20 mouse cellular contexts compared by ENCODE assay signal in the genomic region with DNA sequence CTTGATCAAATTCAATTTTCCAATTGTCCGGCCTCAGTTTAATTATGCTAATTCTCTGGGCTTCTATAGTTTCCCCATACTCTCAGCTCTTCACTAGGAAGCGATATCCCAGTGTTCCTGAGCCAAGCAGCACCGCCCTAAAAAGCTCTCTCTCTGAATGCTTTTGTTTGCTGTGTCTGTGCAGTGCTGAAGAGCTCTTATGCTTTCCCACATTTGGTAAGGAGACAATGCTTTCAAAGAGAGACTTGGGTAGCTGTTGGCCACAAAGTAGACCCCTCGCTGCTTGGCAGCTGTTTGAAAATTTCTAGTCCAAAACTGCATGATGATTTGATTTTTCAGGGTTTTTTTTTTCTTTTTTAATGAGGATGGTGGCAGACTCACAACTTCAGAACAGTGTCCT.
DNase-seq lines count a peak whose midpoint lies in the region; ATAC-seq and TF ChIP-seq lines count a peak whose summit lies in the region.
"Had no signal": no experiment of that assay in that cellular context is flagged by ENCODE, and none has a peak within 500 bp of the region (broad histone marks: within the 10 kb centered on the region; RNA-seq: fewer than 3 reads in every experiment).

No protein-coding gene starts in this region.

- WGBS in midbrain, embryonic 13.5 days: 41% methylated on average over 4 of the region's 4 CpGs
- WGBS in midbrain, embryonic 11.5 days: 59% methylated on average over 4 of the region's 4 CpGs
- 38% methylated on average over 4 of the region's 4 CpGs for WGBS in hindbrain, postnatal 0 days

- H3K27me3 ChIP-seq in midbrain, embryonic 13.5 days: no peaks in the 10 kb centered on the region
- H3K27me3 ChIP-seq in midbrain, embryonic 11.5 days (ENCODE audit: control insufficient read depth, insufficient read depth, low read length): no peaks in the 10 kb centered on the region
- no peaks in the 10 kb centered on the region for H3K27me3 ChIP-seq in hindbrain, postnatal 0 days (ENCODE audit: insufficient read depth, low read length)
- H3K27me3 ChIP-seq: embryonic facial prominence, embryonic 15.5 days; limb, embryonic 13.5 days; liver, embryonic 15.5 days; stomach, embryonic 15.5 days had no signal

- H3K4me1 ChIP-seq in midbrain, embryonic 13.5 days (replicated peaks): peaks cover 11% of the 10 kb centered on the region
- H3K4me1 ChIP-seq in midbrain, embryonic 11.5 days (ENCODE audit: control insufficient read depth, insufficient read depth, low read length): peaks cover 2% of the 10 kb centered on the region; the same call in 1 of the 2 replicates
- peaks cover 2% of the 10 kb centered on the region; the same call in 1 of the 2 replicates for H3K4me1 ChIP-seq in hindbrain, postnatal 0 days (ENCODE audit: insufficient read depth, low read length)
- H3K4me1 ChIP-seq: embryonic facial prominence, embryonic 15.5 days; limb, embryonic 13.5 days; liver, embryonic 15.5 days; stomach, embryonic 15.5 days had no signal

- H3K36me3 ChIP-seq in midbrain, embryonic 13.5 days: no peaks in the 10 kb centered on the region
- H3K36me3 ChIP-seq in midbrain, embryonic 11.5 days (ENCODE audit: control insufficient read depth, insufficient read depth, low read length): no peaks in the 10 kb centered on the region
- H3K36me3 ChIP-seq in hindbrain, postnatal 0 days (ENCODE audit: insufficient read depth, low read length): no peaks in the 10 kb centered on the region
- H3K36me3 ChIP-seq: embryonic facial prominence, embryonic 15.5 days; limb, embryonic 13.5 days; liver, embryonic 15.5 days; stomach, embryonic 15.5 days had no signal

- H3K9ac ChIP-seq in midbrain, embryonic 13.5 days (replicated peaks): no peak overlapping the region
- no peak overlapping the region for H3K9ac ChIP-seq in midbrain, embryonic 11.5 days (ENCODE audit: low read length)
- no peak overlapping the region for H3K9ac ChIP-seq in hindbrain, postnatal 0 days (replicated peaks; ENCODE audit: low read length)
- H3K9ac ChIP-seq: embryonic facial prominence, embryonic 15.5 days; limb, embryonic 13.5 days; liver, embryonic 15.5 days; stomach, embryonic 15.5 days had no signal

- H3K4me2 ChIP-seq in midbrain, embryonic 13.5 days (replicated peaks): no peak overlapping the region
- no peak overlapping the region for H3K4me2 ChIP-seq in midbrain, embryonic 11.5 days
- no peak overlapping the region for H3K4me2 ChIP-seq in hindbrain, postnatal 0 days (ENCODE audit: low read depth, low read length)
- H3K4me2 ChIP-seq: embryonic facial prominence, embryonic 15.5 days; heart, embryonic 11.5 days; limb, embryonic 13.5 days; liver, embryonic 15.5 days; stomach, embryonic 15.5 days had no signal

- H3K4me3 ChIP-seq in midbrain, embryonic 13.5 days (replicated peaks): no peak overlapping the region
- H3K4me3 ChIP-seq in midbrain, embryonic 11.5 days (ENCODE audit: low read depth, low read length): no peak overlapping the region
- H3K4me3 ChIP-seq in hindbrain, postnatal 0 days (ENCODE audit: low read length): no peak overlapping the region
- H3K4me3 ChIP-seq: embryonic facial prominence, embryonic 15.5 days; limb, embryonic 13.5 days; liver, embryonic 15.5 days; stomach, embryonic 15.5 days had no signal

- peak; percentile 73 to 74 for DNase-seq in cerebellum, postnatal 14 days
- DNase-seq in cerebellum, adult 11 months: no peak
- DNase-seq in midbrain, embryonic 11.5 days (ENCODE audit: low spot score, missing footprints): no peak
- DNase-seq in hindbrain, postnatal 0 days (ENCODE audit: low spot score): peak; percentile 43
- DNase-seq in right cerebral cortex, adult 2 months (ENCODE audit: low spot score in 2 of 2): no peak
- DNase-seq in B cell, adult 2 months: no peak
- DNase-seq: cerebellum, adult 18-20 months; gastrocnemius, postnatal 36 days; kidney, adult 2 months; kidney, postnatal 36 days; lung, postnatal 14 days; spleen, adult 18-20 months had no signal

- H3K9me3 ChIP-seq in midbrain, embryonic 13.5 days: no peaks in the 10 kb centered on the region
- H3K9me3 ChIP-seq in midbrain, embryonic 11.5 days (ENCODE audit: control insufficient read depth, low read length): no peaks in the 10 kb centered on the region
- no peaks in the 10 kb centered on the region for H3K9me3 ChIP-seq in hindbrain, postnatal 0 days (ENCODE audit: low read length)
- H3K9me3 ChIP-seq: embryonic facial prominence, embryonic 15.5 days; limb, embryonic 13.5 days; liver, embryonic 15.5 days; stomach, embryonic 15.5 days had no signal

- peak; percentile 72 for ATAC-seq in midbrain, embryonic 13.5 days
- ATAC-seq in midbrain, embryonic 11.5 days (ENCODE audit: low FRiP score): no peak
- no peak for ATAC-seq in hindbrain, postnatal 0 days
- ATAC-seq in inflammation-experienced regulatory T-cells, adult 6 months: no peak
- ATAC-seq: activated CD4-positive, CD25-positive, alpha-beta regulatory T cell, adult 4 months had no signal

- peak overlapping the region; percentile 79 for H3K27ac ChIP-seq in midbrain, embryonic 13.5 days
- no peak overlapping the region for H3K27ac ChIP-seq in midbrain, embryonic 11.5 days (ENCODE audit: low read depth, low read length)
- peak overlapping the region; percentile 12; the same call in 1 of the 2 replicates for H3K27ac ChIP-seq in hindbrain, postnatal 0 days
- H3K27ac ChIP-seq: embryonic facial prominence, embryonic 15.5 days; limb, embryonic 13.5 days; liver, embryonic 15.5 days; stomach, embryonic 15.5 days had no signal

- TF ChIP-seq CTCF in hindbrain, postnatal 0 days (IDR thresholded peaks at IDR 0.05; ENCODE audit: low read depth): no peak

Comparison
In these comparisons a context has a peak if more than half of its experiments do, and no peak if none do; other contexts are left out.
1. DNase-seq: peak in cerebellum, postnatal 14 days (2 of 2) and hindbrain, postnatal 0 days (single experiment); none in cerebellum, adult 11 months (single experiment), midbrain, embryonic 11.5 days (single experiment), right cerebral cortex, adult 2 months (0 of 2) and B cell, adult 2 months (0 of 2).